Mouse (Mus musculus) ES-CJ7 (cell line): Measurements from ENCODE around the gene Inka1.

Source experiments
- DNase-seq: peaks from one replicate; pipeline ENCODE4 v3.0.0; 2011; ENCODE audit warnings: low read depth, low spot score

Inka1 gene

DNA sequence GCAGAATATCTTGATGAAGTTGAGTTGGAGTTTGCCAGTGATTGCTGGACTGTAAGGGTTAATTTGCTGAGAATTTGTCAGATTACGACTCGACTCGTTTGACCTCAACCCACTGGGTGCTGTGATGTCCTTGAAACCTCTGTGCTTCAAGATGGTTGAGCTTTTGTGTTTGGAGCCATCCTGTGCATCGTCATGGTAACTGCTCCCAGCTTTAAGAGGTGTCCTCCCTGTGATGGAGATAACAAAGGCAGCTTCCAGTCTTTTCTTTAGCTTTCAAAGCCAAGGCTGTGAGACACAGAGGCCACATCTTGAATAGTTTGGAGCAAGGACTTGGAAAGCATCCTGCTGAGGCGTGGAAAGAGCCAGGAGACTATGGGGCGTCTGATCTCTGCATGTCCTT is 28.5 kb downstream of the Inka1 start:
- DNase-seq: peak; percentile 82

DNA sequence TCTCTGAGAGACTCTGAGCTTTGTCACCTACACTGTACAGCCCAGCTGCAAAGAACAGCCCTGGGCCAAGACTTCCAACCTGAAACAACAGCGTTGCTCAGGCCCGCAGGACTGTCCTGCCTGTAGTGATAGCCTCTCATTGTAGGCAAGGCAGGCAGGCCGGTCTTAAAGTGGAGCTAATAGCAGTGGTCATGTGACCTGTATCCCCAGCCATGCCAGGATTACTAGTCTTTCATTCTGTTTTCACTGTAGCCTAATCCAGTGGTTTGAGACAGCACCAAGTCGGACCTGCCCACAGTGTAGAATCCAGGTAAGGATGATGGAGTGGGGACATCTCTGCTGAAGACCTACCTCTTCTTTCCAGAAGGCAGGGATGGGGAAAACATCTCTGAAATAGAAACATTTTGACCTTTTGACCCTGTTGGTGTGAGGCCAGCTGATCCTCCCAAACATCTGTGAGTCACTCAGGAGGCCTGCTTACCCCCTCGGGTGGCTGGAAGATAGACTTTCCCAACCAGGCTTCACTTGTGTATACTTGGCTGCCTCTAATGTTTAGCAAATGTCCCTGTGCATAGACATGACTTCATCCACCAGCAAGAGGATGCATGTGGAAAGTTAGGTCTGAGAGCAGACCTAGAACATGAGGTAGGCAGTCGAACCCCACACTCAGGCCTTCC is 29.9 kb downstream of the Inka1 start:
- DNase-seq: no peak

DNA sequence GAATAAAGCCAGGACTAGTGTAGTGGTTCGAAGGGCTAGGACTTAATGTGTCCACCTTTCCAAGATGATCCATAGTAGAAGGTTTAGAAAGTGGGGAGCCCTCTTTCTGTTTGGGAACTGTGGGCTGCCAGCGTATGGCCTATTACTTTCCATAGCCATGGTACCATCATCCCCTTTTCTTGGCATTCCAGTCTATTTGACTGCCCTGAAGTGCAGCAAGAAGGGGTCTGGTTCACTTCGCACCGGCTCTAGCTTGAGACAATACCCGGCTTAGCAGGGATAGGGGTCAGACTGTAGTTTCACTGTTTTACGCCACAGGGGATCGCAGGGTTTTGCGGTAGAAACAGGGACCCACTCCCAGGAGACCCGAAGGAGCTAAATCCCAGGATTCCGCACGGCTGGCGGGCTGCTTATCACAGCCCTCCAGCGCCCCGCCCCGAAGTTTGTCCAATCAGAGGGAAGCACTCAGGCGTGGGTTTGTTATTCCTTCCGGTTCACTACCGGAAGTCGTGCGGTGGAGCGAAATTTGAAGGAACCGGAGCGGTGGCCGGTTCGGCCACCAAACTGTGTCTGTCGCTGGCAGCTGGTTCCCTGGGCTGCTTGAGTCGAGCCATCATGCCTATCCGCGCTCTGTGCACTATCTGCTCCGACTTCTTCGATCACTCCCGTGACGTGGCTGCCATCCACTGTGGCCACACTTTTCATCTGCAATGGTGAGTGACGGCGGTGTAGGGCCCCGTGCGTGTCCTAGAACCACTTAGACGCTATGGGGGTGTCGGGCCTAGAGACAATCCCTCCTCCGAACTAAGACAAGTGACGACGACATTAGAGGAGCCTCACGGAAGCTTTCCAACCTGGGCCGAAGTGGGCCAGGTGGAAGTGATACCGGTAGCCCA is 35.0 kb downstream of the Inka1 start:
- DNase-seq: peak; percentile 92

DNA sequence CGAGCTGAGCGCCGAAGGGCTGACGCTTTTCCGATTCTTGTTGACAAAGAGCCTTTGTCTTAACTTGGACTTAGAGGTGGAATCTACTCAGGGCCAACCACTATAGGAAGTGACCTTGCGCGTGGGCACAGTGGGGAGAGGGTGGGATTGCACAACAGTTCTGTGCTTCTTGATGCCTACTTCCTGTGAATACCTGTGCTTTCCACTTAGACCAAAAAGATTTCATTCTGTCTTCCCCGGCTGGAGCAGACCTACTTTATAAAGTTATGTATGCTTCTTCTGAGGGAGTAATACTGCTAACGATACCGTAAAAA is 35.8 kb downstream of the Inka1 start, which contains the start of gene Traip:
Gene Traip, plus strand, starts transcription at position 215 of the 314 bp plus-strand sequence.
- no peak for DNase-seq

DNA sequence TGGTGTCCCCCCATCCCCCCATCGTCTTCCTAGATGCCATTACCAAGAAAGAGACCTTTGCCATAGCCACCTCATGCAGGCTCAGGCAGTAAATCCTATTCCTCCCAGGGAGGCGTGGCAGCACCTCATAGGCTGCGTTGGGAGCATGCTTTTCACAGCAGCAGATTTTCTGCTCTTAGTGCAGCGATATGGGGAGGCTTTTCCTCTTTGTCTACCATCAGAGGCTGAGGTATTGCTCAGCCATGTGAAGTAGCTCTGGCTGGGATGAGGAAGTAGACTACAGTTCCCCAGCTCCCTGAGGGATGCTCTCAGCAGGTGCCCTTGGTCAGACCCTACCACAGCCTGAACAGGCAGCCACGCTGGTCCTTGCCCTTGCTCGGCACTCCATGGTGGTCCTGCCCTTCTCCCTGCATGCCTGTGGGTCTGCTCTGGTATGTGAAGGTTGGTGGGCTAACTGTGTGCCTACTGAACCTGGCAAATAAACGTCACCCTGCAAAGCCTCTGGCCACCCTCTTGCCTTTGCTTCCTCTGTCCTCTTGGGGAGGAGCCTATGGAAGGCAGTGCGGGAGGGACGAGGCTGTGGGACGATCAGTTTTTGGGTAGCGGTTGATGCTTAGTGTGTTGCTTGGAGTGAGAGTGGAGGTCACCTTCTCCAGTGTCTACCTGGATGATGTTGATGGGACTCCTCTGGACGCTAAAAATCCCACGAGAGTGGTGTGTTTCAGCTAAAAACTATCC is 36.3 kb downstream of the Inka1 start:
- DNase-seq: no peak

DNA sequence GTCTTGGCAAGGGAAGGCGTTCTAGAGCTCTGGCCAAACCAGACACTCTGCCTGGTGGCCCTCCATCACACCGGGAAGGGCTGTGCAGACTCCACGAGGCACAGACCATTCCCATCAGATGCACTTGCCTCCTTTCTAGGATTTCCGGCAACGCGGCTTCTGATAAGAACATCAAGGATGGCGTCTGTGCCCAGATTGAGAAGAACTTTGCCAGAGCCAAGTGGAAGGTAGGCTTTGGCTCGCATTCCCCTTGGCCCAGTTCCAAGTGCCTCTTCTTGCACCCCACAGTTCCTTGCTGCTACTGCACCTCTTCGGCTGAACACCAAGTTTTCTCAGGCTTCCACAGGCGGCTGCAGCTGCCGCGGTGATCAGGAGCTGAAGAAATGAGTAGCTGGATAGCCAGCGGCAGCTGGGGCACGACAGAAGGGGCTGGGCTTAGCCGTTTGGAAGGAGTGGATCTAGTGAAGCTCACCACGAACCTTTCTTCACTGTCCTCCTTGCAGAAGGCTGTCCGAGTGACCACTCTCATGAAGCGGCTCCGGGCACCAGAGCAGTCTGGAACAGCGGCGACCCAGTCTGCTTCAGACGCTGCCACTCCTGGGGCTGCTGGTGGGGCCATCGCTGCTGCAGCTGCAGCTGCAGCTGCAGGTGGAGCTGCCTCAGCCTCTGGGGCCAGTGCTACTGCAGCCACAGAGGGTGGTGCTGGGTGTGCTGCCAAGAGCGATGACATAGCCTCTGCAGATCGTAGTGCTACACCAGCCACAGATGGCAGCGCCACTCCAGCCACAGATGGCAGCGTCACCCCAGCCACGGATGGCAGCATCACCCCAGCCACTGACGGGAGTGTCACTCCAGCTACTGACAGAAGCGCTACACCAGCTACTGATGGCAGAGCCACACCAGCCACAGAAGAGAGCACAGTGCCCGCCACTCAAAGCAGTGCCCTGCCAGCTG is 38.2 kb downstream of the Inka1 start:
- no peak for DNase-seq

DNA sequence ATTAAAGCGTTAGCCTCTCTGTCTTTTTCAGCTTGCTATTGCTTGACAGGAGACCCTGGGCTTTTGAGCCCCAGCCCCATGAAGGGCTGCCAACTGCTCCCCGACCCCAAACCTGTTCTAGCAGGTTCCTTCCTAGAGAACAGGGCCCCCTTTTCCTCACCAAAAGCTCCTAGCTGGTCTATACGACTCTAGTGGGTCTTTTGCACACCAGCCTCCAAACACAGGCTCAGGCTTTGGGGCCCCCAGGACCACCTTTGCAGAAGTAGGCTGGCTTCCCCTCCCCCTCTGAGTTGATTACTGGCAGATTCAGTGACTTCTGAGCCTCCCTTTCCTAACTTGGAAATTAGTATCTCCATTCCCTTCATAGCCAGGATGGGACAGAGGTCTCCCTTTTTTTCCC is 48.8 kb downstream of the Inka1 start:
- DNase-seq: no peak

DNA sequence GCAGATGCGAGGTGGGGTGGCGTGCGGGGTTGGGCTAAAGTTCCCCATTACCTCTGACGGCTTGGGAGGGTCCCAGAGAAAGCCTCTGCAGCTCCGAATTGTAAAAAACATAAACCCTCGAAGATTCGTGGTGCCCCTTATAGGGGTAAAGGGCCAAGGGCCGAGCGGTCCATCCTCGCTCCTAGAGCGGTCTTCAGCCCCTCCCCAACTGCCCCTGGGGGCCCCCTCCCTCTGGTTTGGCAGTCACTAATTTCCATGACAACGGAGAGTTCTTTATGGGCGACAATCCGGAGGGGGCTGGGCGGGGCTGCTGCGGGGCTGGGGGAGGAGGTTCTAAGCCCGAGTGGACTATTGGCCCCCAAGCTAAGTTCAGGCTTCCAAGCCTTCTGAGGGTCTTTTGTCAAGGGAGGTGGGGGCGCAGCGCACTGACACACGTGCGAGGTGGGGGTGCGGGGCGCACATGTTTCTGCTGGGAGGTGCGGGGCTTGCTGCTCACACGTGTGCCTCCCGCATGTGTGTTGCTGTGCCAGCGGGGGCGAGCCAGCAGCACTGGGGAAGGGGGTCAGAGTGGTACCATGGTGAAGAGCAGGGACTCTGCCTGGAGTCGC is 49.4 kb downstream of the Inka1 start:
- peak; percentile 62 for DNase-seq

DNA sequence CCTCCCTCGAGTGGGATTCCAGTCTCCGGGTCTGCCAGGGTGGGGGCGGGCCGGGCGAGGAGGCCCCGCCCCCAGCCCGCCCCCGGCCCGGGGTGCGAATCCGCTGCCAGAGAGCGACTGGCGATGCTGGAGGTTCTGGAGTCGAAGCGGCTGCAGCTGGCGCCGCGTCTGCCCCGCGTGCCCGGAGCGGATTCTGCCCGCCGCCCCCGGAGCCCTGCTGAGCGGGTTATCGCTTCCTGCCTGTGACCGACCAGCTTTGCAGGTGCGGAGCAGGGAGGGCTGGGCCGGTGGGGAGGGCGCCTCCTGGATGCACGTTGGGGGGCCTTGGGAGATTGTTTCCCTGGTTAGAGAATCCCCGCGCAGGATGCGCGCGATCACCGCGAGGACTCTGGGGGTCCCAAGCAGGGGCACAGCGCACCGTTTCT is 49.9 kb downstream of the Inka1 start:
- no peak for DNase-seq

DNA sequence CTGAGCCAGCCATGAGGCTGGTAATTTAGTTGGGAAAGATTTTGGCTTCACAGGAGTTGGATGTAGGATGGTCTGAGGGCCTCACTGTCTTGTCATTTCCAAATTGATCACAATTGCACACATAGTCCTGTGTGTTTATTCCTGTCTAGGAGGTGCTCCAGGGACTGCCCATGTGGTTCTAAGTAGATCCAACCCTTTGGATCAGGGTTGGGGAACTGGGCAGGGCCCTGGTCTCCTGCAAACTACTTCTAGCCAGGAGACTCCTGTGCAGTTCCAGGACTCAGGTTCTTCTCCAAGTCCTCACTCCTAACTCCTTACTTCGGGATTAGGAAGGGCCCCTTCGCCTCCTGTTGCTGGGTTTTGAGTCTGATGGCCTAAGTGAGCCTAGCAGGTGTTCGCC is 50.3 kb downstream of the Inka1 start, which contains the start of gene Camkv:
Gene Camkv, plus strand, starts transcription at position 301 of the 400 bp plus-strand sequence.
- DNase-seq: no peak
